Mouse (Mus musculus) testis, adult 2 months (tissue): ENCODE results near the gene Fcho1. TPM values are rescaled to one million over a fixed set of nuclear protein-coding genes. Genes with fewer than 3 reads are reported as not detected.

ENCODE experiments used
- H3K27ac ChIP-seq: fragments of 200-500 bp; 2 replicates; pipeline ENCODE4 v1.5.1; 2012; ENCODE audit warnings: low read depth, low read length; ENCODE audit not compliant: control insufficient read depth, insufficient read depth
- H3K27me3 ChIP-seq: fragments of 200-500 bp; 2 replicates; pipeline ENCODE4 v1.6.1; 2012; ENCODE audit warnings: mild to moderate bottlenecking, low read length, moderate library complexity; ENCODE audit not compliant: control insufficient read depth, insufficient read depth
- H3K36me3 ChIP-seq: fragments of 200-500 bp; 2 replicates; pipeline ENCODE4 v1.6.1; 2012; ENCODE audit warnings: mild to moderate bottlenecking, low read length; ENCODE audit not compliant: control insufficient read depth, insufficient read depth
- H3K4me1 ChIP-seq: fragments of 200-500 bp; 2 replicates; pipeline ENCODE4 v1.6.1; 2012; ENCODE audit warnings: low read length; ENCODE audit not compliant: control insufficient read depth, insufficient read depth
- H3K4me3 ChIP-seq: fragments of 200-500 bp; 2 replicates; pipeline ENCODE4 v1.5.1; 2012; ENCODE audit warnings: low read depth, mild to moderate bottlenecking, low read length, moderate library complexity, mixed read lengths; ENCODE audit not compliant: control insufficient read depth
- CTCF ChIP-seq: fragments of 200-500 bp; IDR thresholded peaks from 2 replicates; pipeline ENCODE4 v1.5.1; 2012; ENCODE audit warnings: low read depth, mild to moderate bottlenecking, inconsistent platforms, low read length, moderate library complexity; ENCODE audit not compliant: control insufficient read depth, insufficient read depth, insufficient replicate concordance
- POLR2A ChIP-seq: fragments of 200-500 bp; IDR thresholded peaks from 2 replicates; pipeline ENCODE4 v1.6.1; 2012; ENCODE audit warnings: low read depth, mild to moderate bottlenecking, inconsistent platforms, low read length, moderate library complexity; ENCODE audit not compliant: control insufficient read depth
- polyA plus RNA-seq: library from polyadenylated mRNA; depleted of rRNA; stranded (reverse); fragments of >200 nt; gene quantifications from 2 replicates; pipeline ENCODE4 v1.2.3, GENCODE M21; 2012

Fcho1 gene
- polyA plus RNA-seq, 1 experiment: 2.2 TPM

DNA sequence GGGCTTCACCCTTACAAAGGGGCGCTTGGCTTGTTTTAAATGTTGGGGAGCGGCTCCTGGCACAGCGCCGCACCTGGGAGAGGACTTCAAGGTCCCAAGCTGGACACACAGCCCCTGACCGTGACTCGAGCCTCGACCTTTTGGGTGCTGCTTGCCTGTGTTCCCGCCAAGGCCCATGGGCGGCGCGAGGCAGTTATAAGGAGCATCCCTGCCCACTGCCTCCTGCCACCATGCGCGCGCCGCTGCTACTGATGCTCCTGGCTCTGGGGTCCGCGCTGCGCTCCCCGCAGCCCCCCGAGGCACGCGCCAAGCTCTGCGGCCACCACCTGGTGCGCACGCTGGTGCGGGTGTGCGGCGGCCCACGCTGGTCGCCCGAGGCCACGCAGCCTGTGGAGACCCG is 36.5 kb downstream of the Fcho1 start, which contains the start of gene Insl3:
TSS of gene Insl3 (plus strand) at position 187 of the 400 bp plus-strand sequence.
- H3K27ac ChIP-seq: peak within 1 kb of the TSS; percentile 5; the same call in 1 of the 2 replicates
- no peaks in the 10 kb centered on the region for H3K36me3 ChIP-seq
- TF ChIP-seq CTCF: no peak
- peak; percentile 52; the same call in 1 of the 2 replicates for TF ChIP-seq POLR2A
- H3K4me1 ChIP-seq: peaks cover 27% of the 10 kb centered on the region
- H3K4me3 ChIP-seq: peak within 1 kb of the TSS; percentile 15
- no peaks in the 10 kb centered on the region; the same call in 1 of the 2 replicates for H3K27me3 ChIP-seq

DNA sequence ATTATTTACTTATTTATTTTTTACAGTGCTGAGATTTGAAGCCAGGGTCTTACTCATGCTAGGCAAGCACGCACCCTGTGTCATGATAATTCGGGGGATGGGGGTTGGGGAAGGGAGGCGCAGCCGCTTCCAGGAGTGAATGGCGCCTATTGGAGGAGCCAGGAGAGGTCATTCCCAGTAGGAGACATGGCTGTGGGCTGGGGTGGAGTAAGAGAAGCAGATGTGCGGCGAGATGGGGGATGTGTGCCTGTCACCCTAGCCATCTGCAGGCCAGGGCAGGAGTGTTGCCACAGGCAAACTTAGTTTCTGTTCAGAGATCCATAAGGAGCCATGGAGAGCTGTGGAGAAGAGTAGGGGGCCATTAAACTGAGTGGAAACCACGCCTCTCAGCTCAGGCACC is 37.9 kb downstream of the Fcho1 start:
- no peak overlapping the region for H3K4me3 ChIP-seq

GRCm38 (mm10) chr8:71686143-71686734 is 39.3 kb downstream of the Fcho1 start:
- Histone ChIP-seq H3K36me3 (no peaks in the 10 kb centered on the region), H3K27ac (no peak overlapping the region), H3K4me1 (peaks cover 29% of the 10 kb centered on the region), H3K27me3 (no peaks in the 10 kb centered on the region), H3K4me3 (peak overlapping the region; percentile 12)
- no peak for TF ChIP-seq POLR2A
- TF ChIP-seq CTCF: no peak

More for the DNA sequence above, 37.9 kb downstream of the Fcho1 start:
- Histone ChIP-seq H3K4me1 (peaks cover 23% of the 10 kb centered on the region), H3K36me3 (no peaks in the 10 kb centered on the region), H3K27me3 (no peaks in the 10 kb centered on the region), H3K27ac (no peak overlapping the region)
- TF ChIP-seq CTCF: no peak
- no peak for TF ChIP-seq POLR2A

GRCm38 (mm10) chr8:71685573-71685972 is 39.9 kb downstream of the Fcho1 start:
- no peaks in the 10 kb centered on the region for H3K27me3 ChIP-seq
- peak overlapping the region; percentile 12 for H3K4me3 ChIP-seq
- H3K36me3 ChIP-seq: no peaks in the 10 kb centered on the region
- peaks cover 31% of the 10 kb centered on the region for H3K4me1 ChIP-seq
- no peak overlapping the region for H3K27ac ChIP-seq
- TF ChIP-seq CTCF (no peak), POLR2A (no peak)

DNA sequence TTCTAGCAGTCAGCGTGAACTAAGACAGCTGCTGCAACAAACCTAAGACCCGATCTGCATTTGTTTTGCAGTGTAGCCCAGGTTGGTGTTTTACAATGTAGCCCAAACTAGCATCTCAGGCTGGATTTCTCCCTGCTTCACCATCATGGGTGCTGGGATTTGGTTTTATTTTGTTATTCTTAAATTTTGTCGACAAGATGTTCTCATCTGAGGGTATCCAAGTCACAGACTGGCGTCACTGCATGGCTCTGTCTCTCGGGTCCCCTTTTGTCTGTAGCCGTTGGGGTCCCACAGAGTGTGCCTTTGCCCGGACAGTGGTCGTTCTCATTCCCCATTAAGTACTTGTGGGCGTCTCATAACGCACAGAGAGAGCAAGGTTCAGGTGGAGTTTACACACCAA is 40.8 kb downstream of the Fcho1 start:
- Histone ChIP-seq H3K4me3 (no peak overlapping the region), H3K27ac (no peak overlapping the region), H3K27me3 (no peaks in the 10 kb centered on the region; the same call in 1 of the 2 replicates), H3K36me3 (no peaks in the 10 kb centered on the region), H3K4me1 (peaks cover 33% of the 10 kb centered on the region)
- TF ChIP-seq POLR2A: no peak
- no peak for TF ChIP-seq CTCF

GRCm38 (mm10) chr8:71682832-71683231 is 42.7 kb downstream of the Fcho1 start:
- TF ChIP-seq POLR2A (no peak), CTCF (no peak)

DNA sequence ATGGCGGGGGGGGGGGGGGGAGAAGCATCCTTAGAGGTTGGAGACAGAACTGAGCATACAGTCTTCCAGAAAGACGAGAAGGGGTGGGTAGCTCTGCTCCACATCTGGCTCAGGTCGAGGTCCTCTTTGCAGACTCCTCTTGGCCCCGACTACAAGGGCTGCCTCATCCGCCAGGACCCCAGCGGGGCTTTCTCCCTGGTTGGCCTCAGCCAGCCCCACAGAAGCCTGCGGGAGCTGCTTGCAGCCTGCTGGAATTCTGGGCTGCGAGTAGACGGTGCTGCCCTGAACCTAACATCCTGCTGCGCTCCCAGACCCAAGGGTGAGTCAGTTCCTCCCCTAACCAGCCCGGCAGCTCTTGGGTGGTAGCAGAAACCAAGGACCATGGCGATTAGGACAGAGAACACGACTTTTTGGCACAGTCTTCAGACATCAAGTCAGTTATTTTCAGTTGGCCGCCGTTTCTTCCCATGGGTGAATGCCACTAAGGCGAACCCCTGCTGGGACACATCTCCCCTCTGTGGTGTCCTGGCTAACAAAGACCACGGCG is 44.1 kb downstream of the Fcho1 start:
- Histone ChIP-seq H3K4me1 (peaks cover 26% of the 10 kb centered on the region), H3K27me3 (no peaks in the 10 kb centered on the region; the same call in 1 of the 2 replicates), H3K36me3 (no peaks in the 10 kb centered on the region), H3K27ac (no peak overlapping the region), H3K4me3 (no peak overlapping the region)
- TF ChIP-seq CTCF (no peak), POLR2A (no peak)

More at GRCm38 (mm10) chr8:71682832-71683231, 42.7 kb downstream of the Fcho1 start:
- no peak overlapping the region for H3K4me3 ChIP-seq
- H3K27ac ChIP-seq: no peak overlapping the region
- H3K4me1 ChIP-seq: peaks cover 35% of the 10 kb centered on the region
- H3K36me3 ChIP-seq: no peaks in the 10 kb centered on the region
- H3K27me3 ChIP-seq: no peaks in the 10 kb centered on the region; the same call in 1 of the 2 replicates
